Mouse (Mus musculus): ENCODE measurements around the gene Spns3. TPM values are rescaled to one million over a fixed set of nuclear protein-coding genes. Genes with fewer than 3 reads are reported as not detected.
A peak's percentile ranks its signal among the peaks of the same experiment; 100 is the strongest.

Spns3 gene
- total RNA-seq, 4 experiments from 2014 or later, result 0.29 to 0.38 (median 0.31) TPM; not detected in 1

DNA sequence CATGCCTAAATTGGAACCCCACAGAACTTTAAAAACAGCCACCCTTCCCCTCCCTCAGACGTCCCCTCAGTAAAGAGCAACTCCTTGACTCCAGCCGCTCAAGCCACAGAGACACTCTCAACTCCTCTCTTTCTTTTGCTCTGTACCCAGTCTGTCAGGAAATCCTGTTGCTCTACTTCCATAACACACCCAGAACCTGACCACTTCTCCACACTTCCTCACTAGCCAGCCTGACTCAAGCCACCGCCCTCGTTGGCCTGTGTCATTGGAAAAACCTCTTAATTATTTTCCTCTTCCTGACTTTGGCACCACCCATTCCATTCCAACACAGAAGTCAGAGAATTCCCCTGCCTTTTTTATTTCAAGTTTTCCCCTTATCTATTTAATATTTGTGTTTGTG is 31.1 kb downstream of the Spns3 start:
- DNase-seq (ENCODE audit: low spot score in 2 of 2), result no peak

DNA sequence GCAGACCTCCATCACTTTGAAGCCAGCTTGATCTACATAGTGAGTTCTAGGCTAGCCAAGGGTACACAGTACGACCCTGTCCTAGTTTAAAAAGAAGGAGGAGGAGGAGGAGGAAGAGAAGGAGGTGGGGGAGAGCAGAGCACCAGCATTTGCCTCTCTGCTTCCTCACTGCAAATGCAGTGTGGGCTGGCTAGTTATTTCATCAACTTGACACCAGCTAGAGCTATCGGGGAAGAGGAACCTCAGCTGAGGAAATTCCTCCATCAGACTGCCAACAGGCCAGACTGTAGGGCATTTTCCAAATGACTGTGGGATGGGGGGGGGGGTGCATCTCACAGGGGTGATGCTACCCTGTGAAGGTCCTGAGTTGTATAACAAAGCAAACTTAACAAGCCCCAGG is 31.9 kb downstream of the Spns3 start:
- DNase-seq (ENCODE audit: low spot score in 2 of 2), result no peak

DNA sequence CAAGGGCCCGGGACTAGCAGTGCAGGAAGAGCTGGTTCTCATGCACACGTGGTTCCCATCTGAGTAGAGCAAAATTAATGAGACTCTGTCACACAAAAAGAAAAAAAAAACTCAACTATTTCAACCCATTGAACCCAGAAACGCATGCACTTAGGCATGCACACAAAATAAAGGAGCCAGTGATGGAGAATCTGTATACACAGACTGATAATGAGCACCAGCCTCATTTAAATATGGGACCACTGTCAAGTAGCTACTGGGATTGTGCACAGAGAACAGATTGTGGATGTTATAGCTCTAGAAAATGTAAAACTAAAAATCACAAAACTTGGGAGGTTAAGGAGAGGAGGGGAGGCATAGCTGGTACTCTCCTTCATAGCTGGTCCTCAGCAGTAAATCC is 35.3 kb downstream of the Spns3 start:
- no peak for DNase-seq (ENCODE audit: low spot score in 2 of 2)

DNA sequence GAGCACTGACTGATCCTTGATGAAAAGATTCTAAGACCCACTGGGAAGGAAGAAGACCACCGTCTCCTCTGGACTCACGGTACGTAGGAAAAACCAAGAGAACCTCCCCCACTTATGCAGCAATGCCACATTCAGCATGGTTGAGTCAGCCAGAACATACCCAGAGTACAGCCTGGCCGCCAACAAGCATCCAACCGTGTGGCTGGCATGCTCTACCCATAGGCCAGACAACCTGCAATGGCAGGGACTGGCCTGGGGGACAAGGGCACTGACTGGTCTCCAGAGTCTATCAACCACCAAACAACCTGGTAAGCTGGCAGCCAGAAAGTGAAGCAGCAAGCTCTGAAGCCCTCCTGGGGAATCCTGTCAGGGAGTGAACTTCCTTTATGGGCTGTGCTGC is 41.7 kb downstream of the Spns3 start:
- DNase-seq (ENCODE audit: low spot score in 2 of 2), result no peak

DNA sequence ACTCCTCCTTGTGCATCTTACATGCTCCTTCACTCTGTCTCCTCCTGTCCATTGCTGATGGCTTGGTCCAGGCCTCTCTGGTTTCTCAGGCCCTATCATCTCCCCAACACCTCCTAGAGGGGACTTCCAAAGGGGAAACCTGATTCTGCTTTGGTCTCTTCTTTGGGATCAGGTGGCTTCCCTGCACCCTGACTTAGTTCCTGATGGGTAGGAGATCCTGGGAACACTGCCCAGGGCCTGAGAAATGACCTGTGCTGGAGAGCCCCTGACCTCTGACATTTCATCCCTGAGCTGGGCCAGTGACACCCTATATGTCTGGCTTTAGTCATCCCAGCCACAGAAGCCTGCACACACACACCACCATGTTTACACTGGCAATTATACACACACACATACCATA is 42.7 kb downstream of the Spns3 start:
- peak; percentile 81 to 85 for DNase-seq (ENCODE audit: low spot score in 2 of 2)

DNA sequence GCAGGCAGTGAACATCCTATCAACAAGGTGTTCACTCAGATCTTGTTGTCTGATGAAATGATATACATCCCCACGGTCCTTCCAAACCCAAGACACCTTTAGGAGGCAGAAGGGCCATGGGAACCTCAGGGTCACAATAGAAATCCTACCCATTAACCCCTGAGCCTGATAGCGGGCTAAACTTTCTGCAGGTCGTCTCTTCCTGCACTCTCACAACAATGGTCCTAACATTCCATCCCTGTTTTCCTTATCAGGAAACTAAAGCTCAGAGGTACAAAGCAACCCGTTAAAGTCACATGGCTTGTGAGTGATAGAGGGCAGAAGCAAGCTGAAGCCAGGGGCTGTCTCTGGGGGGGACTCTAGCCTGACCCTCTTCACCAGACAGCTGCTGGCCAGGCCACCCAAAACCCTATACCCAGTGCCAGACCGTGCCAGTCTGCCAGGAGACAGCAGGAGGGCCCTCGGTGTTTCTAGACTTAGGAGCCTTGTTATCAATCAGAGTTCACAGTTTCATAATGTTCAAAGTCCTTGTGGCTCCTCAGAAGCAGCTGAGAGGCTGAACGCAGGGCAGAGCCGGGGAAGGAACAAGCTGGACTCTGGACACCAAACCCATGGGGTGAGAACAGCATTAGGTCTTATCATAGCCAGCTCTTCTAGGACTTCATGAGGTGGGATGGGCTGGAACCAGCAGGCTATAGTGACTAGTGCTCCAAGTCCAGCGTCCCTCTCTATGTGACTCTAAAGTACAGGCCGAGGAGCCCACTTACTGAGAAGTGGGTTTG is 46.1 kb downstream of the Spns3 start:
- no peak for DNase-seq (ENCODE audit: low spot score in 2 of 2)

DNA sequence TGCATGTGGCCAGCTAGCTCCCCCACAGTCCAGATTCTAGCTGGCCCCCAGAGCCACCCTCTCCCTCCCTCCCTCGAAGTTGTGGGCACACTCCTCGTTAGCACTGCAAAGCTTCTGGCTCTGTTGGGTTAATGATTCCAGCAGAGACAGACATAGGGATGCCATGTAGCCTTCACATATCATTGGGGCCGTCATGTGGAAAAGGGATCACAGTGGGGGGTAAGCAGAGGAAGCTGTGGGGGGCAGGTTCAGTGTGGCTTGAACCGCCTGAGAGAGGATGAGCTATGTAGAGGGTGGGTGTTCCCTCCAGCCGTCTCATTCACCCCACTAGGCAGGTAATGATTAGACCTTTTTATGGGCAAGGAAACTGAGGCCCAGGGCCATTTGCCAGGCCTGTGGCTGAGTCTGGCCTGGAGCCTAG is 46.8 kb downstream of the Spns3 start:
- no peak for DNase-seq (ENCODE audit: low spot score in 2 of 2)

DNA sequence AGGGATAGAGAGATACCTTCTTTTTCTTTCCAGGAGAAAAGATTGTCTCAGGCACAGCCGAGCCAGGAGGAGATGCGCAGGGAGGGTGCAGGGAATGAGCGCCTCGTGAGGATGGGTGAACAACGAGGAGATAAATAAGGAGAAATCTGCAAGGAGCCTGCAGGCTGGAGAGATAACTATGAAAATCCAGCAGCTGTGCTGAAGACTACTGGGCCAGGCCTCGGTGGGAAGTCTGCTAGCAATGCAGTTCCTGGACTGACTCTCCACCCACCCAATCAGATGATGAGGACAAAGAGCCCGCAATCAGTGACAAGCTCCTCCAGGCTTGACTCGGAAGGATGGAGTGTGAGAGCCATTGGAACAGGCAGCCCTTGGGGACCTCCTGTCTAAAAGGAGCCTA is 48.1 kb downstream of the Spns3 start:
- no peak for DNase-seq (ENCODE audit: low spot score in 2 of 2)

DNA sequence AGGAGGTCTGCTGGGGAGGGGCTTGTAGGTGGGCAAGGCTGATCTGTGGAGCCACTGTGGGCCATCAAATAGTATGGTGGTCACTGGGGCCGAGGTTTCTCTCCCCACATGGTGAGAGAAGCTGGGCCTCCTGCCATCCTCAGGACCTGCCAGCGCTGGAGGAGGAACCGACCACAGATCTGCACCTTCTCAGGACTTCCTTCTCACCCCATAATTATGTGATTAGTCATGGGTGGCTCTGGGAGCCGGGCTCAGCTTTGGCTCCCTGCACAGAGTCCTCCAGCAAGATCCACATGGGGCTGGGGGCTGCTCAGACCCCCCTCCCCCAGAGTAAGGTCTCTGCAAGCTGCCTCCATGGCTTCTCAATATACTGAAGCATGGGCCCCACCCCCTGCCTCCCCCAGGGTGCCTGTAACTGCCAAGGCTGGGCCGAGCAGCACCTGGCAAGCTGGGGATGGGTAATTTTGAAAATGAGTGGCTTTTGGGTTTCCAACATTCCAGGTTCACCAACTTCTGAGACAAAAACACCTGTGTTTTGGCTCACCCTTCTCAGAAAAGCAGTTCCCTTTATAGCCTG is 48.8 kb downstream of the Spns3 start:
- DNase-seq (ENCODE audit: low spot score in 2 of 2), result no peak

DNA sequence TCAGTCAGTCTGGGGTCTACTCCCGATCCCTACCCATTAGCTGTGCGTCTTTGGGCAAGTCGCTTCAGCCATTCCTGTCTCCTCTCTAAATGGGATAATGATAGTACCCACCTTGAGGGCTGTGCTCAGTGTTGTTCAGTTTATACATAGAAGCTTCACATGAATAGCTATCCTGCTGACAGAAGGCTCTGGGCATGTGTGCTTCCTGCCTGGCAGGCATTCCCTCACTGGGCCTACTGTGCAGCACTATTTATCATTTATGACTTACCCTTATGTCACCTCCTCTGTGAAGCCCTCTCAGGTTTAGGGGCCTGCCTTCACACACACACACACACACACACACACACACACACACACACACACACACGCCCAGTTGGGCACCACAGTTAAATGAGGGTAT is 50.2 kb downstream of the Spns3 start:
- DNase-seq (ENCODE audit: low spot score in 2 of 2), result no peak

DNA sequence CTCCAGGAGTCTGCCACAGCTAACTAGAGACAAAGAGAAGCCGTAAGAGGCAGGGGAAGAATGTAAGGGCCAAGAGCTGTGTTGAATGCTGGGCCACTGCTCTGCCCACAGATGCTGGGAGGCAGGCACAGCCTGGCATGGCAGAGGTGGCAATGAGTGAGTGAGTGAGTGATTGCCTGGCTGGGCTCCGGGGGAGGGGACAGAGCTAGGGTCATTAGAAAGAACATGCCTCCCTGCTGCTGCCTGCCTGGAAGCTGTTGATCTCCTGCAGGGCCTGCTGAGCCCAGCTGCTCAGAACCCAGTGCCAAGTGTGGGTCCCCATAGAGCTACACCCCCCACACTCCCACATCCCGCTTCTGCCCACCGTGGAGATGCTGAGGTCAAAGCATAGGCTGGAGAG is 52.9 kb downstream of the Spns3 start:
- DNase-seq (ENCODE audit: low spot score in 2 of 2), result no peak

DNA sequence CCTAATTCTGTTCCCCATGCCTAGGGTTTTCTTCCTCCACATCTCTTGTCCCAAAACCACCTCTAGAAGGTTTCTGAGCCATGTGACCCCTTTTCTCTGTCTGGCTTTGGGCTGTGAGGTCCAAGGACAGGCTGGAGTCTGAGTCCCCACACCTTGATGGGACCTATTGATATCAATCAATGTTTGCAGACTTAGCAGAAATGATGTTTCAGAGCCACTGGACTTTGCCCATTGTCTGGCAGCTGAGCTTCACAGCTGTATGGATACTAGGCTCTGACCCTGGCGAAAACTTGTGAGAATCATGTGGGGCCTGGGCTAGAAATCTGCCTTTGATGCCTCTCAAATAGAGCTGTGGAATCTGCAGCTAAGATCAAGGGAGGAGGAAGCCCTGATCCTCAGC is 53.5 kb downstream of the Spns3 start:
- no peak for DNase-seq (ENCODE audit: low spot score in 2 of 2)

DNA sequence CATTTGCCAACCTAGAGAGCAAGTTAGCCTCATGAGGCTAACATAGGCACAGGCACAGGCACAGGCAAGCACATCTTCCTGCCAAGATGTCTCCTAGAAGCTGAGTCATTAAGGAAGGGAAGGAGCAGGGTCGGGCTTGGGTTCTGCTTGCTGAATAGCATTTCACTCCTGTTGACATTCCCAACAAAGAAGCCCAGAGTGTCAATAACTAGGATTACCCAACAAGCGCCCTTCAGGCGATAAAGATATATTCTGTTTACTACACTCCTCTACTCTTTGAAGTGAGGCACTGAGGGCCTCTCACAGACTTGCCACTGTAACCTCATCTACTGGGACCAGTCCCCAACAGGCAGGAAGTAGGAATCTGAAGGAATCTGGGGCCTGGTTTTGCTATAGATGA is 54.2 kb downstream of the Spns3 start:
- DNase-seq (ENCODE audit: low spot score in 2 of 2), result no peak

DNA sequence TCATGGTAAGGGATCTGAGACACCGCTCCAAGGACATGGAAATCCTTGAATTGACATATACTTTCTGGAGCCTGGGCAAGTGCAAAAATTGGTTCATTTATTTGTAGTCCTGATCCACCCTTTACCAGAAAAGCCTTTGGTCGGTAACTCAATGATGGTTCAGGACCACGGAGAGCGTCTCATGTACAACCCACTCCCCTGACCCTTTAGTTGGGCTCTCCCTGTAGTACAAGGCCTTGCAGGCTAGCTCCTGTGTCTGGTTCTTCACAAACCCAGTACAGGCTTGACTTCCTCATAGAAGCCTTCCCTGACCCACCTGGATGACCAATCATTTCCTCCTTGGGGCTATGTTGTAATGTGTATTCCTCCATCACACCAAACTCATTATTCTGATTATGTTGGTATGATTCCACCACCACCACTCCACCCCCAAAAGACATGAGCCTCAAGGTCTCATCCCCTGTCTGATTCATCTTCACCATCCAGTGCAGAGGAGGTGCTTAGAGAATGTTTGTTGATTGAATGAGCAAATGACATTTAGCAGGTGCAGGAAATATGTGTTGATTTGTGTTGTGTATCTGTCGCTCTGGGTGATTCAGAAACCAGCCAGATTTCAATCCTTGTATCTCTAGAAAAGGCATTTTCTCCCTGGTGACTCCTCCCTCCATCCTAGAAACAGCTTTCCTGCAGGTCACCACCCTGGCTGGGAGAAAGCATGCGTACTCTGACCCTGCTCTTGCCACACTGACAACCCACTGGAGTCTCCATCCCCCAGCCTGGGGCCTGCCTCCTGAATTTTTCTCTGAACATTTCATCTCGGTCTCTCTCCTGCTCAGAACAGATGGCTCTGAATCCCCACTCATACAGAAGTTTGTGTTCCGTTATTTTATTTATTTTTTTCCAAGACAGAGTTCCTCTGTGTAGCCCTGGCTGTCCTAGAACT is 56.0 kb downstream of the Spns3 start:
- DNase-seq (ENCODE audit: low spot score in 2 of 2), result no peak

DNA sequence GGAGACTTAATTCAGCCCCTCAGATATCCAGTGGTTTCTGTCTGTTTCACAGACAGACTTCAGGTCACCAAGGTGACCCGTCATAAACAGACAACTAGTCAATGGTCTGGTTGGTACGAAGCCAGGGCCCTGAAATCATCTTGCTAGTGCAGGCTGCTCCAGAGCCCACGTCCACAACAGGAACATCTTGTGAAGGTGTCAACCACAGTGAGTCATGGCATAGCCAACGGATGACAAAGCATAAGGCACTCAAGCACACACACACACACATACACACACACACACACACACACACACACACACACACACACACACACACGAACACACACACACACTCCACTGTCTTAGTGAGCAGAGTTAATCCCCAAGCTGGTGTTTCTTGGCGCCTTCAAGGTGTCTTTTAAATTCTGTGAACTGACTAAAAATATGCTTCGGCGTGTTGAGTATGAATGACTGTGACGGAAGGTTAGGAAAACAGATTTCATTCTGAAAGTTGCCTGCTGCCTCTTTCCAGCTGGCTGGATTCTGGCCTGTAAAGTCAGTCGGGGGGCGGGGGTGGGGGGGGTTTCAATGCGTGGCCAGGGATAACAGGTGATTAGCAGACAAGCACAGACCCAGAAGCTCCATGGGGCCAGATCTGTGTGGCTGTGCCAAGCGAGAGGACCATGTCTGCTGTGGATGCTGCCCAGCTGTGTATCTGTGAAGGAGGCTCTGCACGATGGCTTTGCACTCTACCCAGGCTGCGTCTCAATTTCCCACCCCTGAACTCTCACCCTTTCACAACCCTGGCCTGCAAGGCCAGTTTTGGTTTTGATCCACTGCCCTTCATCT is 59.0 kb downstream of the Spns3 start:
- DNase-seq (ENCODE audit: low spot score in 2 of 2), result no peak

DNA sequence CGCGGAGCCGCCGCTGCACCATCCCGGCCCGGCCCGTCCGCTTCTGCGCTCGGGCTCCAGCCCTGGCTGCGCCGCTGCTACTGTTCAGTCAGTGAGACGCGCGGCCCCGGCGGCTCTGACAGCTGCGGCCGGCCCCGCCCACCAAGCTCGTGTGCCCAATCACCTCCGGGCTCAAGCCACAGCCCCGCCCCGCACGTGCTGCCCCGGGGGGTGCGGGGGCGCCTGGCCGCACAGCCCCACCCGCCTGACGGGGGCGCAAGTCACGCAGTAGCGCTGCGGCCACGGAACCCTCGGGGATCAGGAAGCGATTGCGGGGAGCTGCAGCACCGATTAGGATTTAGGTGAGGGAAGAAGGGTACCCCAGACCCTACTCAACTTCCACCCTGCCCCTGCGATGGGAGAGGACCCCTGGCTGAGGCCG is 60.4 kb downstream of the Spns3 start, which contains the start of gene Spns2:
Gene Spns2, minus strand, starts transcription at position 24 of the 421 bp plus-strand sequence.
- peak; percentile 94 to 95 for DNase-seq (ENCODE audit: low spot score in 2 of 2)

DNA sequence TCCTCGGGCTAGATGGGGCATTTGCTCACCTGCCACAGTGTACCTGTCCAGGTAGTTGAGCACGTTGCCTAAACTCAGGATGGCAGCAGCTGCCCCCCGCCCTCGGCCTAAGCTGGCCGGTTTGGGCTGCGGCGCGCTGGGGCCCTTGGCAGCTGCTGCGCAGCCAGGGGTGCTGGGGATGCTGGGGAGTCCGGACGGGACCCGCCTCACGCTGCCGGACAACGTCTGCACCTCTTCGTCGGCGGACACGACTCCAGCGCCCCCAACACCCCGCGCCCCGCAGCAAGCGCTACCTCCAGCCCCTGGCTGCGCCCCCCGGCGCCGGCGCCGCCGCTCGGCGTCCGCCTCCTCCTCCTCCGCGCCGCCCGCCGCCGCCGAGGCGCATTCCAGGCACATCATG is 60.9 kb downstream of the Spns3 start:
- no peak for DNase-seq (ENCODE audit: low spot score in 2 of 2)

DNA sequence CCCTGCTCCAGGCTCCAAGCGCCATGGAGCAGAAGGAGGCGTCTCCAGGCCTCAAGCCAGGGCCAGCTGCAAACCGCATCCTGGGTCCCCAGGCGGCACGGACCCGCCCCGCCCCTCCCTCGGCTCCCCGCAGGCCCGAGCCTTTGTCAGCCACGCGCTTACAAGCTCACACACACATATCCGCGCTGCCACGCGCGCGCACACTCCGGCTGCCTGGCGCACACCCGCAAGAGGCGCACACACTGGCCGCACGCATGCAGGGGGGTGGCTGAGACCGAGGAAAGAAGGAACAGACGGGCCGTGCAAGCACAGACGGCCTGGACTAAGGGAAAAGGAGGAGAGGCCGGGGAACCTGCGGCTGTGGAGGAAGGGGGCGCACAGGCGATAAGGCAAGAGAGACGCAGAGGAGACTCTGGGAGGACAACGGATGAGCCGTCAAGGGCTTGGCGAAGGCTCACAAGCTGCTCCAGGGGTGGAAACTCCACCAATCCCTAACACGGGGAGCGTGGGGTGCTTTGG is 61.5 kb downstream of the Spns3 start:
- DNase-seq (ENCODE audit: low spot score in 2 of 2), result no peak

DNA sequence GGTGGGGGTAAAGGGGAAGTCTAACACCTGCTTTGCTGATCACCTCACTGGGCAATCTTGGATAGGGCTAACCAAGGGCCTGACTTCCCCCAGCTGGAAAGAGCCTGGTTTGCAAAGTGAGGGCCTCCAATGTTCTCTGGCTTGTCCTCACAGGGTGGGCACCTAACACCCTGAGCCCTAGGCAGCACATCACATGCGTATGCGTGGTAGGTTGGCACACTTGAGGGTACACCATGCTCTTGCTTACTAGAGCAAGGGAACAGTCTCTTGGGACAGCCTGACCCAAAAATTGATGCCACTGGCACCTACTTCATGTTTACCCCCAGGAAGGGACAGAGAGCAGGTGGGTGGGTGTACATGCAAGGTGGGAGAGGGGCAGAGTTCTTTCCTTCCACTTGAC is 62.6 kb downstream of the Spns3 start:
- DNase-seq (ENCODE audit: low spot score in 2 of 2), result peak in 1 of 2 experiments; percentile 43

DNA sequence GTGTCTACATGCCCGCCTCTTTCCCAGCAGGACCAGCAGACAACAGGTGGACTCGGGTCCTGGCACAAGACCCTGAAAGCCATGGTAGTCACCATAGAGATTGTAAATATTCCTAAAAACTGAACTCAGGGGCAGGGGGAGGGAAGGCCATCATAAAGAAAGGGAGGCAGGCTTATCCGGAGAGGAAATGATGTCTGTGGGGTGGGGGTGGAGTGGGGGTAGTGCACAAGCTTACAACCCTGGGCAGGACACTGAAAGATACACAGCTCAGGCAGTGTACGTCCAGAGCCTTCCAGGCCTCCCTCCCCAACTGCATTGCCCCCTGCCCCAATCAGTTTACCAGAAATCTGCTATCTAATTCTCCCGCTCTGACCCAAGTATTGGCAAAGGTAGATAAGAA is 63.1 kb downstream of the Spns3 start:
- DNase-seq (ENCODE audit: low spot score in 2 of 2), result no peak

DNA sequence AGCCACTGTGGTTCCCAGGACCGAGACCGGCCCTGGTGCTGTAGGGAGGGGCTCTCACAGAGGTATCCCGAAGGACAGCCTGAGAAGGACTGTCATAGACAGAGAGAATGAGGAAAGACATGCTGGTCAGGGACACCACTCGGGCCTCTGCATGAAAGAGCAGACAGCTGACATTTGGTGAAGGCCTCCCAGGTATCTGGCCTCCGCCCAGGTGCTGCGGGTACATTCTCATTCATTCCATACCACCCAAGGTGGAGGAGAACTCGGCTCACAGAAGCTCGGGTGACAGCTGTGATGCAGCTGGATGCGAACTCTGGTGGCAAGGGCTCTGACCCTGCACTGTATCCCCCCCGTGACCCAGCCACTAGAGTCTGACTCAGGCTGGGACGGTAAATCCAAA is 64.3 kb downstream of the Spns3 start:
- no peak for DNase-seq (ENCODE audit: low spot score in 2 of 2)
